Mouse (Mus musculus): Measurements from ENCODE around the gene Kif22.

Kif22 gene

GRCm38 (mm10) chr7:126983113-126983512, 59.2 kb downstream of the Kif22 start:
- no peak for DNase-seq (ENCODE audit: low spot score)

- no peak for DNase-seq (ENCODE audit: low spot score)
These were observed 60.2 kb downstream of the Kif22 start for GRCm38 (mm10) chr7:126982054-126982453.

GRCm38 (mm10) chr7:126981601-126982000, 60.7 kb downstream of the Kif22 start:
- no peak for DNase-seq (ENCODE audit: low spot score)

- no peak for DNase-seq (ENCODE audit: low spot score)
These were observed 63.4 kb downstream of the Kif22 start for GRCm38 (mm10) chr7:126978841-126979240.

Measured in ovary, adult 18-20 months (tissue).